Mouse (Mus musculus) thymus, postnatal 10 days (tissue): ENCODE results near the gene Itgb5.
A peak's percentile ranks its signal among the peaks of the same experiment; 100 is the strongest.

ENCODE experiments used
- DNase-seq, 2 experiments: peaks; one replicate each; pipeline ENCODE4 v3.0.0; 2021; ENCODE audit warnings: low spot score in 2 of 2

Gene Itgb5

DNA sequence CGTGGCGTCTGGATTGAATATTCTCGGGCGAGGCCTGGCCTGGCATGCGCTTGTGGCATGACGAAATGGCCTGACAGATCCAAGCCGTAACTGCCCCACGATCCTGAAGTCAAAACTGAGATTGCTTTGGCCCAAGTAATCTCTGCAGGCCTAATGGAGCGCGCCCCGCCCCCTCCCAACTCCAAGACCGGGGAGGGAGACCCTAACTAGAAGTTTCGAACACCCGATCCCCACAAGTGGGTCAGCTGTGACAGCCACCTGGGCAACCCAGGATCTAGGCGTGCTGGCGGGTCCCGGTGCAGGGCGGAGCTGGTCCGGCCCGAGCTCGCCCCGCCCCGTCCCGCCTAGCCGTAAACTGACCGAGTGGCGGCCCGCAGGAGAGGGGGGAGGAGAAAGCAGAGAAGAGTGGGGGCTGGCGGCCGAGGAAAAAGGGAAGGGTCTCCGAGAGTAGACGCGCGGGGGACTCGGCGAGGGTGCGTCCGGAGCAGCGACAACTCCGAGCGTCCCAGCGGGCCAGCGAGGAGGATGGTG lies at the start of gene Itgb5:
TSS of gene Itgb5 (plus strand) at position 365 of the 531 bp plus-strand sequence.
- DNase-seq: no peak

DNA sequence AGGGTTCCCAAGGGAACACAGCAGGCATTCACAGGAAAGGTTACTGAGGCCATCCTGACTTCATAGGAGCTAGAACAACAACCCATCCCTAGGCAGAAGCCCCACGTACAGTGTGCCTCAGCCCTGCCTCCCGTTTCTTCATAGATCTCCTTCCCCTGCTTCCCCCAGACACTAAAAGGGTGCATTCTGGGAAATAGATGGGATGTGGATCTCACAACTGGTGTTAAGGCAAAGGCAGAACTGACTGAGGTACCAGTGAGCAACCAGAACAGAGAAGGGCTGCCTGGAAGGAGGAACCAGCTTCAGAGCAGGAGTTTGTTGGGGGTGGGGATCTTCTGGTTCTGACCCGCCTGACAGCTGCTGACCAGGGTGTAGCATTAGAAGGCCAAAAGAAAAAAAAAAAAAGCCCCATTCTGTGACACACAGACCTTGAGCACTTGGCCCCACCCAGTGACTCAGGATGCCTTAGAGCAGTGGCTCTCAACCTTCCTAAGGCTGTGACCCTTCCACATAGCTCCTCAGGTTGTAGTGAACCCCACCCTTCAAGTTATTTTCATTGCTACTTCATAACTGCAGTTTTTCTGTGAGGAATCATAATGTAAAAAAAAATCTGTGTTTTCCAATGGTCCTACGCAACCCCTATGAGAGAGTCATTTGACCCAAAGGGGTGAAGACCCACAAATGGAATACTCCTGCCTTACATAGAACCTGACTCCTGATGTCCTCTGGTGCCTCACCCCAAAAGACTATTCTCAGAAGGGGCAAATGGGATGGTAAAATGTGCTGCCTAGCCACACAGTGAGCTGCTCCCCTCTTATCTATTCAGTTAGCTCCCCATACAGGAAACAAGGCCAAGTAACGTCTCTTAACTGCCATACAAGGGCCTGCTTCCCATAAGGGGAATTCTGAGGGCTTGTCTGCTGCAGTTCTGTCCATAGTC lies 47.4 kb upstream of the Itgb5 start:
- DNase-seq: no peak

DNA sequence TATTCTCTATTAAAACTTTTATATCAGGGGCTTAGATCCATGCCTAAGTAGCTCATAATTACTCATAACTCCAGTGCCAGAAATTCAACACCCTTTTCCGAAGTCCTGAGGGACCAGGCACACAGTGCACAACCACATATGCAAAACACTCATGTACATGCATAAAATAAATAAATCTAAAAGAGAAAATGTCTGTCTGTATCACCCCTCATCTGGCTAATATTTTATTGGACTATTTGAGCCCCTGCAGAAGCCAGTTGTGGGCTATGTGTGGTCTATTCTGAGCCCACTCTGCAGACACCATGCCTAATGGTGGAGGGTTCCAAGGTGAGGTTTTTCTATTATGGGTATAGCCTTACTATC lies 46.8 kb upstream of the Itgb5 start:
- DNase-seq: no peak

DNA sequence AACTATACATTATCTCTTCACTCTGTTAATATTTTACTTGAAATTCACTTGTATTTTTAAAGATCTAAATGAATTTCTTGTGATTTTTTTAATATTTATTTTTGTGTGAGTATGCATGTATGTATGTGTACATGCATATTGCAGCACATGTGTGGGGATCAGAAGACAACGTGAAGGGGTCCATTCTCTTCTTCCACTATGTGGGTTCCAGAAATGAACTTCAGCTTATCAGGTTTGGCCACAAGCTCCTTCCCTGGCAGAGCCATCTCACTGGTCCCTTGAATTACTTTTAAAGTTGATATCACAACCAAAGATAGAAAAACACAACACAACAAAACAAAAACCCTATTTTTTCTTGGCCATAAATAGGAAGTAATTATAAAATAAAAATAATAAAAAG lies 44.9 kb upstream of the Itgb5 start:
- DNase-seq: no peak

DNA sequence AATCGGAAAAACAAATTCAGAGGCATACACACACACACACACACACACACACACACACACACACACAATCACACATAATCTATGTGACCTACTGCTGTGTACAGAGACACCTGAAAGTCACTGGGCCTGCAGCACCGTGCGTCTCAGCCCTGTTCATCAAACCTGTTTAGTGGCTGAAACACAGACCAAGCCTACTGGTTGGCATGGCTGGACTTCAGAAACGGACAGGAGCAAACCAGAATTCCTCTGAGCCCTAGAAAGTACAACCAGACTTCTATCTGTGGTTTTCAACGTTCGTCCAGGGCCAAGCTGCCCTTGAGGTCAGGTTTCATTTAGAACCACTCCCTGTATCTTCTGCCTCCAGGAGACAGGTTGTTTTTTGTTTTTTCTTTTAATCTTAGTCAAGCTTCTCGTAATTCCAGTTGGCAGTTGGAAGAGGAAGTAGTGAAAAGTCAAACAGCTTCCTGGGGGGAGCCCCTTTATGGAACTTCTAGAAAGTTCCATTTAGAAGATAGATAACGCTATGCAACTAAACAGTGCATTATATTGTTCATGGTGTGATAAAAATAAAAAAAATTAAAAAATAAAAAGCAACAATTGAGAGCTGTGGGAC lies 44.3 kb upstream of the Itgb5 start:
- DNase-seq: no peak

DNA sequence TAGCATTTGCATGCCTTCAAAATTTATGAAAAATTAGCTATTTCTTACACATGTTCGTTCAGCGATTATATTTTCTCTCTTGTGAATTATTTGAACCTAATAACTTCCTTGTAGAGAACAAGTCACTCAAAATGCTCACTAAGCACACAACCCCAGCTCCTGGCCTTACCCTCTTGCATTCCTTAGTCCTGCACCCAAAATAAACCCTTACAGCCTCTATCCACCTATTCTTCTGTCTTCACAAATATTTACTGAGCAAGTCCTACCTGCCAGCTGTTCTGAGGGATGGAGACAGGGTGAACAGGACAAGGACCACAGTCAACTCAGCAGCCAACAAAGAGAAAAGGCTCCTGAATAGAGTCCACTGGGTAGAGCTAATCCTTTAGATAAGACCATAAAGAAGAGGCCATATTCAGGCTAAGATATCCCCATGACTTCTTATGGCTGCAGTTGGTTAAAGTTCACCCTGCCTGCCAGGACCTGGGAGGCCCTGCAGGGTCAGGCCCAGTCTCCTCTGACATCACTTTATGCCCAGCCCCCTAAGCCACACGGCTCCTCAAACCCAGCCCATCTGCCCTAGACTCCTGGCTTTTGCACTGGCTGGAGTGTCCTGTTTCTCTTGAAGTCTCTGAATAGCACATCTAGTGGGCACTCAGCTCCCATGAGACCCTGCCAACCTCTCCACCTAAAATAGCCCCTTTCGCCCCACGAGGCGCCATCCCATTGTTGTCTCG lies 42.6 kb upstream of the Itgb5 start:
- no peak for DNase-seq

DNA sequence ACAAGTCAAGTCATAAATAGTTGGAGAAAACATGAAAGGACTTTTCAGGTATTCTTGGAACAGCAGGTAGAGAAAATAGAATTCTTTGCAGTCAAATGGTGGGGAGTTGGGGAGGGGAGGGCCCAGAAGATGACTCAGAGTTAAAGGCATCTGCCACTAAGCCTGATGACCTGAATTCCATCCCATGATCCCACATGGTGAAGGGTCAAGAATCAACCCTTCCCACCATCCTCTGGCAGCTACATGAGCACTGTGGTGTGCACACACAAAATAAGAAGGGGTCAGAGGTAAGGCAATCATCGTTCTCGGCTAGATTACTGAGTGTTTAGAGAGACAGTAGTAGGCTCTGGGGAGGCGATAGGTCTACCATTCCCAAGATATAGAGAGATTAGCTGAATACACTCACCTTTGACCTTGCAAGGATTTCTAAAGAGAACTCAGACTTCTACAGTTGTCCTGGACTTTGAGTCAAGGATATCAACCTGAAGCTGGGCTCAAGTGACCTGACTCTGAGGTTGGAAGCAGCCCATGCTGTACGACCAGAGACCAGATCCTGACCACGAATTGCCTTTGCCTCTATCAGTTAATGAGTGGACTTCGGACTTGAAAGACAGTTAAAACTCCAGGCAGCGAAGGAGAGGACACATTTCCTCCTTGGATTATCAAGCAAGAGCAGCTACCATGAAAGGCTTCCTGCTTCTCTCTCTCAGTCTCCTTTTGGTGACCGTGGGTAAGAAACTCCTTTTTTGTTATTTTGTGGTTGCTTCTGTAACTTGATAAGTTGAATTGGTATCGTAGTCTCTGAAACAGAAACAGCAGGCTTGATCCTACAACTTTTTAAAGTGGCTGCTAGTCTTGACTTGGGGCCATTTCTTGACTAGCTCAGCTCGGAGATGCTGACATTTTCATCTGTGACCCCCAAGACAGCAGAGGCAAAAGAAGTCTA lies 35.3 kb upstream of the Itgb5 start, which contains the start of gene Muc13:
TSS of gene Muc13 (plus strand) at position 192 of the 946 bp plus-strand sequence.
- DNase-seq: no peak

DNA sequence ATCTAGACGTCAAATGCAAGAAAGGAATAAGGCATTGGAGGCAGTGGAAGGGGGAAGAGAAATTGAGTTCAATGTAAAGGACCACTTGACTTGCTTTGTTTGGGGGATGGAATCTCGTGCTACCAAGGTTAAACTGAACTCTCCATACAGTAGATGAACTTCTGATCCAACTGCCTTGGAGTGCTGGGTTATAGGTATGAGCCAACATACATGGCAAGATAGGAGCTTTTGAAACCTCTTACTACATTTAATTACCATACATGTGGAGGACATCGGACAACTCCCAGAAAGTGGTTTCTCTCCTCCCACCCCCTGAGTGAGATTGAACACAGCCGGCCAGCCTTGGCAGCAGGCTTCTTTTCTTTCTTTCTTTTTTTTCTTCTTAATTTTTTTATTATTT lies 34.4 kb upstream of the Itgb5 start:
- DNase-seq: no peak

DNA sequence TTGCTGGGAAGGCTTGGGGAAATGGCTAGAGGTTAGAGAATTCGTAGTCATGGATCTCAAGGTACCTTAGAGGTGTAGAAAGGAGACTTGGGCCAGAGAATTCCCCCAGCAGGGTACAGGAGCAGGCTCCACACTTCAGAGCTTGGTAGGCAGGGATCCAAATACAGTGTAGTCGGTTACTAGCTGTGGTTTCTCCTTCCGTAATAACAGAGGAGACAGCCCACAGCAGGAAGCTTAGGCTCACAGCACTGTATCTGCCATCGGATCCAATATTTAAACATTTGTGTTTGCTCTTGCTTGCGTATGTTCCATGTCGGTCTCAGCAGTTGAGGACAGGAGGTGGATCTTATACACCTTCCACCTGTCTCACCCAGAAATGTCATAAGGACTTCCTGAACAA lies 33.6 kb upstream of the Itgb5 start:
- DNase-seq: no peak

DNA sequence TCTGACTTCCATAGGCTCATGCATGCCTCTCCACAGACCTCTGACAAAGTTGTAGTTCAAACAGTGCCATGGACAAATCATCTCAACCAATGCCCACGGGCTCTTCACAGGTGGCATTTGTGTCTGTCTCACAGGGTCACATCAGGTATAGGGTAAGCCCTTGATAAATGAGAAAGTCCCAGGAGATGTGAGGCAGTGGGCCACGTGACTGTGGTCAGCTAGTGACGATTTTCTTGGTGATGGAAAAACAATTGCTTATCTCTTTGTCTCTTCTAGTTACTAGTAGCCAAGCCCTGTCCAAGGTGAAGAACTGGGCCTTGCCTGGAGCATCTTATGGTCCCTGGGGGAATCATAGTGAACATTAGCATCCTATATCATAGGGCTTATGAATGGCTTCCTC lies 32.7 kb upstream of the Itgb5 start:
- no peak for DNase-seq

DNA sequence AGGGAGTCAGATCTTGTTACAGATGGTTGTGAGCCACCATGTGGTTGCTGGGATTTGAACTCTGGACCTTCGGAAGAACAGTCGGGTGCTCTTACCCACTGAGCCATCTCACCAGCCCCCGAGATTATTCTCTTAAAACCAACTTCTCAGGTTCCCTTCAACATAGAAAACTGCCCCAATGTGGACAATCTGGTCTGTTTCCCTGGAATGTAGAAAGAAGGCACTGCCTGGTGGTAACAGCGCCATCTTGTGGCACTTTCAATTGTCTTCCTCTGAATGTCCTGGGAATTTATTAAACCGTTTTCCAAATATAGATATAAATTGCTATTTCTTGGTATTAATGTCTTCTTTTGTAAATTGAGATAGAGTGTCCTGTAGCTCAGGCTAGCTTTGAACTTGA lies 31.6 kb upstream of the Itgb5 start:
- peak in 1 of 2 experiments; percentile 31 for DNase-seq

DNA sequence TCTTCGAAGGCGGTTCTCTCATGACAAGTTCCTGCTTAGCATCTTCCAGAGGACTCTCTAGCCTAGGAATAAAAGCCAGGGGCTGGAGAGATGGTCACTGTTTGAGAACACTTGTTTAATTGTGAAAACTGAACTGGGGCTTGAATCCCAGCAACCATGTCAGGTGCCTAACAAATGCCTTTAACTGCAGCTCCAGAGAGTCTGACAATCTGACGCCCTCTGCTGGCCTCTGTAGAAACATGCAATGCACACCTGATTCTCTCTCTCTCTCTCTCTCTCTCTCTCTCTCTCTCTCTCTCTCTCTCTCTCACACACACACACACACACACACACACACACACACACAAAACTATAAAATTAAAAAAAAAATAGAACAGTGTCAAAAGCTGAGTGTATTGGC lies 19.5 kb upstream of the Itgb5 start:
- DNase-seq: no peak

DNA sequence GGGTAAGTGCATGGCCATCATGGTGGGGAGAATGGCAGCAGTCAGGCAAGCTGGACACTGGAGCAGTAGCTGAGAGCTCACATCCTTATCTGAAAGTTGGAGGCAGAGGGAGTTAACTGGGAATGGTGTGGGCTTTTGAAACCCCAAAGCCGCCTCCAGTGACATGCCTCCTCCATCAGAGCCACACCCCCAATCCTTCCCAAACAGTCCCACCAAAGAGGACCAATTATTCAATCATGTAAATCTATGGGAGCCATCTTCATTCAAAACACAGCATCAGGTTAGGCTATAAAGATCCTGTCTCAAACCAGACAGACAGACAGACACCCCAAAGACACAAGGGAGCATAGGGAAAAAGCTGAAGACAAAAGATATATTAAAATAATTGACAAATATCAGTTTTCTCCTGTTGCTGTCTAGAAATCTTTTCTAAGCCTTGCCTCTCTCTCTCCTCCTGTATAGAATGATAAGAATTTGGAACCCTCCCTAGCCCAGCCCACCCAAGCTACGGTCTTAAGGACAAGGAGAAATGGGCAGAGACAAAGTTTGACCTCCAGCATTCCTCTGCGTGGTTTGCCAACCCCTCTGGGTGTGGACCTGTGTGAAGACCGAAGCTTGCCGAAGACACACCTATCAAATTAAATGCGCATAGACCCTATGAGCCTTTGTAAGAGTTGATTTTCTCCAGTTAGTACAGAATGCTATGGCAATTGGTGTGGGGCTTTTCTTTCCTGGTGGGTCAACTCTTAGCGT lies 10.9 kb upstream of the Itgb5 start:
- no peak for DNase-seq

DNA sequence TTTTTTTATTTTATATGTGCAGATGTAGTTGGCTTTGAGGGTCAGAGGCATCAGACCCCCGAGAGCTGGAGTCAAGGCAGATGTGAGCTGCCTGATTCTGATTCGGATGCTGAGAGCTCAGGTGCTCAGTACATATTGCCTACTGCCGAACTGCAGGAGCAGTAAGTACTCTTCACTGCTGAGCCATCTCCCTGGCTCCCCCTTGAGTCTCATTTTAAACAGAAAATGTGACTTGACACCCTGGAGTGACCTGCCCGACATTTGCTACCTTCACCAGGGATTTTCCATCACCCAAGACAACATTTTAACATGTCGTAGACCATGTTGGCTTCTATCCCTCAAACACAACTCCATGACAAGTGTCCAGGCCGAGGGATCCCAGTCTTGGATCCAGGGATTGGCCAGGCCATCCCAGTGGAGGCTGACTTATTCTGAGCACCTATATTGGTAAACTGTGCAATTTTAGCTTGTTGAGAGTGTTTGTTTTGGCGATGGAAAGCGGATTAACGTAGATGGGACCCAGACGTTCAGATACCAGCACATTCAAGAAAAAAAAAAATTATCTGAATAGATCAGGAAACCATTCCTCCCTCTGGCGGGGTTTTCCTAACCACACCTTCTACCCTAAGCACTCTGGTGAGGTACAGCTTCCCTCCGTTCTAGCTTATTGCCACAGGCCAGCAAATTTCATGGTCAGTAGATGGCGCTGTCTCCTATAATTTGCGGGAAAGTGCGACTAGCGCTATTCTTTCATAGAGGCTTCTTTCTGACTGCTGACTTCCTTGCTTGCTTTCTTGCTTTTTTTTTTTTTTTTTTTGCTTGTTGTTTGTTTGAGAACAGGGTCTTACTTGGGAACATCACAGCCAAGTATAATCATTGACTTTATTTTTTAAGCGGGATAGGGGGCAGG lies 8.9 kb upstream of the Itgb5 start:
- peak; percentile 66 to 89 for DNase-seq

DNA sequence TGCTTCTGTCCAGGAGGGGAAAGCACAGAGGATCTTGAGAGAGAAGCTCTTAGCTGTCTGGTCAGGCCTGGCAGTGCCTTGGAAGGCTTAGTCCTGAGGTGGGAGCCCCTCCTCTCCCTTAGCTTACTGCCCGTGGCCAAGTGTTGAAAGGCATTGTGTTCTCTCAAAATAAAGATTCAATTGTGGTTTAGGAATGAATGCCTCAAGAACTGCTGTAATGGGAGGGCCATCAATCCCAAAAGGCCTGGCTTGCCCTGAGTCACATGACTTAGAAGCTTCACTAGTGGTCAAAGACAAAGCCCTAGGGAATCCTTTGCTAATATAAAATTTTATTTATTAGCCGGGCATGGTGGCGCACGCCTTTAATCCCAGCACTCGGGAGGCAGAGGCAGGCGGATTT lies 4.9 kb upstream of the Itgb5 start:
- no peak for DNase-seq

DNA sequence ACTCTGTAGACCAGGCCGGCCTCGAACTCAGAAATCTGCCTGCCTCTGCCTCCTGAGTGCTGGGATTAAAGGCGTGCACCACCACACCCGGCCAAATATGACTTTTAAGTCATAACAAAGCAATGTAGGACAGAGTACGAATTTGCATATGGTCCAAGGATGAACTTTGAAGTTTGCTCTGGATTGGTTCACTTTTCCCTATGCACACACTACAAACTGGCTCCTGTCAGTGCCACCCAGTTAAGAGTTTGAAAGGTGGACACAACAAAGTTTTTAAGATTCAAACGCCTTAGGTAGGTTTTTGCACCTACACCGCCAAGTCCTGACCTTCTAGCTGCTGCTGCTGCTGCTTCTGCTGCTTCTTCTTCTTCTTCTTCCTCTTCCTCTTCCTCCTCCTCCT lies 969 bp upstream of the Itgb5 start:
- no peak for DNase-seq

DNA sequence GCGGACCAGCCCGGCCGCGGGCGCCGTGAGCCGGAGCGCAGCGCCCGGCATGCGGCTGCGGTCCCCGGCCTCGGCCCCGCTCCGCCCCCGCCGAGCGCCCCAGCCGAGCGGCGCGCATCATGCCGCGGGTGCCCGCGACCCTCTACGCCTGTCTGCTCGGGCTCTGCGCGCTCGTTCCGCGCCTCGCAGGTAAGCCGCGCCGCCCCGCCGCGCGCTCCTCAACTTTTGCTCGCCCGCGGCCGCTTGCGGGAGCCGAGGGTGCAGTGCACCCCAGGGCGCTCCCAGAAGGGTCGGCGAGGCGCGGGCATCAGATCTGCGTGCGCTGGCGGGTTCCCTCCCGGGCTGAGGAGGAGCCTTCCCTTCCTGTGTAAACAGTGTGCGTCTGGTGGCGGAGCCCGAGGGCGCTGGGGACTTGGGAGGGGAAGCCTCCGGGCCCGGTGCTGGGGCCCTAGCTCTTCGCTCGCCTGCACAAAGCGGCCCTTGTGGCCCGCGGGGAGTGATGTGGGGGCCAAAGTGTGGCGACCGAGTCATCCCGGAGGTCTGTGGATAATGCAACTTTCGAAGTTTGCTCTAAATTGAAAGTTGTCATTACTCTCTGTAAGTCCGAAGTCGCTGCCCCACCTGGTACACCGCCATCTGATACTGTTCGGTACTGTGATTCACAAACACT lies 512 bp downstream of the Itgb5 start:
- peak in 1 of 2 experiments; percentile 46 for DNase-seq

DNA sequence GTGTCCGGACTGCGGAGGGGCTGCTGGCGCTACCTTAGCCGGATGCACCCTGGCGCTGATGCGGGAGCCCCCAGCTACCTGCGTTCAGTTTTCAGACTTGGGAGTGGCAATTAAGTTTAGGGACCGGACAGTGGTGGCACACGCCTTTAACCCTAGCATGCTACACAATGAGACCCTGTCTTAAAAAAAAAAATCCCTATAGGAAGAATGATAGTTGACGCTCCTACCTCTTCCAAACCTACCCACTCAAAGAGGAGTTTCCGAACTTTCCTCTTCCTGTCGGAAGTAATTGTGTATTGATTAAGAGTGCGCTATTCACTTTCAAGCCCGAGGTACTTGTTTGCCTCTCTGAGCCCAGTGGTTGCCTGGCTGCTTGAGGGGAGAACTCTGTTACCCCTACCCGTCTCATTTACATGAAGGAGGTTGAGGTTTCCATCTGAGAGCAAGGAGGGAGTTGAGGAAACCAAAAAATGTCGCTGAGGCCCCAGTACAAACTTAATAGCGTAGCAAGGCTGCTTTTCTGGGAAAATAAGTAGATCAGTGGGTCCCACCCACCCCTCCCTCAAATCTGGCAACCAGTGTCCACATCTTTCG lies 1.1 kb downstream of the Itgb5 start:
- no peak for DNase-seq
